Mouse (Mus musculus) lung, postnatal 14 days (tissue): Measurements from ENCODE around the gene Btbd35f29.
"Not testable (repeated sequence)": the region's sequence is repeated elsewhere in the genome, so short reads cannot be mapped to it uniquely, and the experiment has no call there.

Experiments used
- DNase-seq: peaks from one replicate; pipeline ENCODE4 v3.0.0; 2021

The Btbd35f29 gene

GRCm38 (mm10) chrX:31117374-31117773 lies at the start of gene Btbd35f29:
Gene Btbd35f29, plus strand, starts transcription at chrX:31117674.
- DNase-seq: not testable (repeated sequence)

- DNase-seq: not testable (repeated sequence)
These were observed 23.9 kb downstream of the Btbd35f29 start for GRCm38 (mm10) chrX:31141416-31141815.

GRCm38 (mm10) chrX:31145144-31145543 lies 27.7 kb downstream of the Btbd35f29 start:
- not testable (repeated sequence) for DNase-seq

- not testable (repeated sequence) for DNase-seq
These were observed 28.4 kb downstream of the Btbd35f29 start for GRCm38 (mm10) chrX:31145835-31146234.

- DNase-seq: not testable (repeated sequence)
These were observed 41.1 kb downstream of the Btbd35f29 start for GRCm38 (mm10) chrX:31158534-31159085.

- not testable (repeated sequence) for DNase-seq
These were observed 42.2 kb downstream of the Btbd35f29 start for GRCm38 (mm10) chrX:31159450-31160322.

- DNase-seq: not testable (repeated sequence)
These were observed 43.1 kb downstream of the Btbd35f29 start for GRCm38 (mm10) chrX:31160554-31160953.

GRCm38 (mm10) chrX:31162638-31163037 lies 45.2 kb downstream of the Btbd35f29 start:
- DNase-seq: not testable (repeated sequence)

GRCm38 (mm10) chrX:31165193-31165592 lies 47.7 kb downstream of the Btbd35f29 start:
- DNase-seq: not testable (repeated sequence)
